Mouse (Mus musculus): ENCODE data around the gene Chst14.

DNA sequence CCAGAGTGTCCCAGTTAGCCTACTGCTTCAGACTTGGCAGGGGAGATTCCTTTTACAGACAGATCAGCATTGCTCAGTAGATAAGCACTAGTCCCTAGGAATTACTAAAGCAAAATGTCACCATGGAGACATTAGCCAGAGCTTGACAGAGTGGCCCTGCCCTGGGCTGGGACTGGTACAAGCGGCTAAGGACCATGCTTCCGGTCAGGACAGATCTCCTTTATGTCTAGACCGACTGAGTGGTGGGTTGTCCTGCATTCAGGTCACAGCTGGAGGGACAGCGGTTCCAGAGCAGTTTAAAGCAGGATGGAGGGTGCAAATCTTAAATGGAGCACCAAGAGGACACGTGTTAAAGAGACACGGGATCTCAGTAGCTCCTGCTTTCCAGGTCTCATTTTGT lies 344 bp upstream of the Chst14 start:
- TF ChIP-seq CTCF (IDR thresholded peaks at IDR 0.05; ENCODE audit: extremely low read depth, insufficient read depth, low read length) (no peak), POLR2A (IDR thresholded peaks at IDR 0.05; ENCODE audit: extremely low read depth, insufficient read depth, low read length) (no peak)
